In genomic region chr5:147049544-147050209, GRCm38 (mm10) we compare ENCODE assay signal across 22 mouse cellular contexts. TPM values are rescaled to one million over a fixed set of nuclear protein-coding genes. Genes with fewer than 3 reads are reported as not detected.
DNase-seq lines count a peak whose midpoint lies in the region; ATAC-seq and TF ChIP-seq lines count a peak whose summit lies in the region.
"Had no signal": no experiment of that assay in that cellular context is flagged by ENCODE, and none has a peak within 500 bp of the region (broad histone marks: within the 10 kb centered on the region; RNA-seq: fewer than 3 reads in every experiment).

No protein-coding gene starts in this region.

- H3K4me3 ChIP-seq in liver, adult 2 months (ENCODE audit: insufficient read depth, low read depth, low read length): no peak overlapping the region
- H3K4me3 ChIP-seq: embryonic facial prominence, embryonic 12.5 days; erythroblast, embryonic 14.5 days; liver, embryonic 13.5 days; megakaryocyte, embryonic 14.5 days; neural tube, embryonic 13.5 days had no signal

- H3K4me1 ChIP-seq in liver, adult 2 months (ENCODE audit: control insufficient read depth, insufficient read depth, low read length): peaks cover 43% of the 10 kb centered on the region

- peak overlapping the region; percentile 1 for H3K27ac ChIP-seq in liver, adult 2 months (replicated peaks; ENCODE audit: insufficient read depth, low read depth, low read length)
- H3K27ac ChIP-seq: embryonic facial prominence, embryonic 12.5 days; kidney, postnatal 0 days; liver, embryonic 13.5 days; neural tube, embryonic 13.5 days had no signal

- no peaks in the 10 kb centered on the region for H3K27me3 ChIP-seq in liver, adult 2 months (ENCODE audit: control insufficient read depth, insufficient read depth, low read length)
- H3K27me3 ChIP-seq: embryonic facial prominence, embryonic 12.5 days; liver, embryonic 13.5 days; megakaryocyte, embryonic 14.5 days; neural tube, embryonic 13.5 days had no signal

- TF ChIP-seq POLR2A in liver, adult 2 months (IDR thresholded peaks at IDR 0.05; ENCODE audit: extremely low read depth, insufficient read depth, low read length): no peak

- H3K79me2 ChIP-seq in liver, adult 2 months (ENCODE audit: control insufficient read depth, insufficient read depth, low read length): peaks cover 63% of the 10 kb centered on the region

- no peaks in the 10 kb centered on the region for H3K36me3 ChIP-seq in liver, adult 2 months (ENCODE audit: control insufficient read depth, insufficient read depth, low read length)
- H3K36me3 ChIP-seq: embryonic facial prominence, embryonic 12.5 days; liver, embryonic 13.5 days; neural tube, embryonic 13.5 days had no signal

- TF ChIP-seq CTCF in liver, adult 2 months (IDR thresholded peaks at IDR 0.05; ENCODE audit: low read depth, low read length): no peak

- peak; percentile 63 for DNase-seq in liver, adult 2 months (ENCODE audit: extremely low read depth, low read depth, low spot score)
- no peak for DNase-seq in liver
- DNase-seq in B cell, adult 2 months: peak; percentile 59 to 63
- DNase-seq in adrenal gland, postnatal 4 days (ENCODE audit: low spot score in 2 of 2): no peak
- no peak for DNase-seq in heart, adult 9 months (ENCODE audit: low spot score in 2 of 2)
- DNase-seq: adrenal gland, postnatal 36 days; cerebellum, adult 8-10 months; gastrocnemius, postnatal 10 days; left cerebral cortex, postnatal 4 days; liver, embryonic 13.5 days; midbrain, embryonic 14.5 days; right cerebral cortex, postnatal 14 days; spleen, adult 18-20 months; thymus, adult 2 months had no signal

- no peak overlapping the region; the same call in 1 of the 2 replicates for H3K9ac ChIP-seq in liver, adult 2 months (ENCODE audit: low read depth, low read length)
- H3K9ac ChIP-seq: embryonic facial prominence, embryonic 12.5 days; liver, embryonic 13.5 days; neural tube, embryonic 13.5 days had no signal

- 27% methylated on average over 19 of the region's 19 CpGs for WGBS in liver, adult 2 months

- ATAC-seq in activated CD4-positive, CD25-positive, alpha-beta regulatory T cell, adult 4 months: peak; percentile 2
- peak; percentile 61 for ATAC-seq in neutrophil, adult 5-6 weeks (ENCODE audit: extremely low read depth, insufficient number of reproducible peaks, low FRiP score, poor library complexity, severe bottlenecking)
- ATAC-seq: forebrain, embryonic 14.5 days had no signal

RNA-seq across cellular contexts. Expression of gene Lnx2, which starts 26.7 kb away (rescaled TPM):
- total RNA-seq in liver, adult 2 months (2014; rRNA removed): 11.0 and 14.4 TPM in 2 replicates
- 19.7 and 24.1 TPM in 2 replicates for polyA plus RNA-seq in liver, adult 2 months (2012; rRNA removed)
- polyA plus RNA-seq in activated CD4-positive, CD25-positive, alpha-beta regulatory T cell, adult 4 months (2017; shearing (Covaris generic)): 10 to 100 TPM; 19.3 to 24.8 TPM
- total RNA-seq in neutrophil, adult 5-6 weeks (2017): 13.5 and 18.3 TPM in 2 replicates
- 10 to 100 TPM; 19.1 to 19.8 TPM for total RNA-seq in adrenal gland, postnatal 4 days (2021)

RNA-seq across cellular contexts. Expression of gene Polr1d, which starts 27.2 kb away (rescaled TPM):
- 48.5 and 52.1 TPM in 2 replicates for total RNA-seq in liver, adult 2 months (2014; rRNA removed)
- polyA plus RNA-seq in liver, adult 2 months (2012; rRNA removed): 18.2 and 21.7 TPM in 2 replicates
- 100 to 1,000 TPM; 179 to 194 TPM for polyA plus RNA-seq in activated CD4-positive, CD25-positive, alpha-beta regulatory T cell, adult 4 months (2017; shearing (Covaris generic))
- 63.5 and 70.0 TPM in 2 replicates for total RNA-seq in neutrophil, adult 5-6 weeks (2017)
- 100 to 1,000 TPM; 131 to 133 TPM for total RNA-seq in adrenal gland, postnatal 4 days (2021)

Comparison
In these comparisons a context has a peak if more than half of its experiments do, and no peak if none do; other contexts are left out.
1. DNase-seq: peak in liver, adult 2 months (single experiment) and B cell, adult 2 months (2 of 2); none in liver (single experiment), adrenal gland, postnatal 4 days (0 of 2) and heart, adult 9 months (0 of 2).